Mouse (Mus musculus) kidney, adult 9 months (tissue): ENCODE measurements at regions not wholly inside any gene's neighbourhood (a gene's known extent, or its start where the extent isn't known, plus 50 kb on each side); places are given as distances from the start of the nearest gene placed in this dataset.

Experiments
- DNase-seq: peaks from one replicate; pipeline ENCODE4 v3.0.0; 2022

- DNase-seq = no peak
Measured at GRCm38 (mm10) chr13:116003733-116004132, 305.8 kb downstream of the Isl1 start.

- peak; percentile 4 for DNase-seq
Measured at GRCm38 (mm10) chr13:116002391-116002899, 307.0 kb downstream of the Isl1 start.

GRCm38 (mm10) chr13:115990591-115990990 is 318.9 kb downstream of the Isl1 start:
- no peak for DNase-seq

GRCm38 (mm10) chr13:115989091-115989490 is 320.4 kb downstream of the Isl1 start:
- no peak for DNase-seq

GRCm38 (mm10) chr13:115986282-115986681 is 323.2 kb downstream of the Isl1 start:
- no peak for DNase-seq

GRCm38 (mm10) chr13:115985715-115986114 is 323.8 kb downstream of the Isl1 start:
- no peak for DNase-seq

GRCm38 (mm10) chr13:115977890-115978203 is 331.6 kb downstream of the Isl1 start:
- no peak for DNase-seq

- DNase-seq = no peak
Measured at GRCm38 (mm10) chr13:115977118-115977889, 332.2 kb downstream of the Isl1 start.
